Mouse (Mus musculus) forebrain, embryonic 14.5 days (tissue): Measurements from ENCODE around the gene Cyp3a16. TPM values are rescaled to one million over a fixed set of nuclear protein-coding genes. Genes with fewer than 3 reads are reported as not detected.
"Not testable (repeated sequence)": the region's sequence is repeated elsewhere in the genome, so short reads cannot be mapped to it uniquely, and the experiment has no call there.

Source experiments
- ATAC-seq: fragments of 200-750 bp; cut with Nextera tagmentation; 2 replicates; pipeline ENCODE4 v1.8.0; 2017; ENCODE audit warnings: mild to moderate bottlenecking, moderate library complexity
- DNase-seq: peaks from one replicate; pipeline ENCODE4 v3.0.0-alpha.2; 2015; ENCODE audit warnings: low spot score
- H3K27ac ChIP-seq: fragments of 300-500 bp; sonication (generic); 2 replicates; pipeline ENCODE4 v1.5.1; 2014; ENCODE audit warnings: low read depth, mild to moderate bottlenecking, control low read depth, low read length, moderate library complexity
- H3K27me3 ChIP-seq: fragments of 300-500 bp; sonication (generic); replicated peaks from 2 replicates; pipeline ENCODE4 v1.6.1; 2014; ENCODE audit warnings: low read length, control low read depth, mixed read lengths; ENCODE audit not compliant: control insufficient read depth, insufficient read depth
- H3K36me3 ChIP-seq: fragments of 300-500 bp; sonication (generic); 2 replicates; pipeline ENCODE4 v1.6.1; 2014; ENCODE audit warnings: low read length, control low read depth; ENCODE audit not compliant: control insufficient read depth, insufficient read depth
- H3K4me1 ChIP-seq: fragments of 300-500 bp; sonication (generic); 2 replicates; pipeline ENCODE4 v1.6.1; 2014; ENCODE audit warnings: antibody characterized with exemption, low read length, control low read depth; ENCODE audit not compliant: control insufficient read depth, insufficient read depth
- H3K4me2 ChIP-seq: fragments of 300-500 bp; sonication (generic); 2 replicates; pipeline ENCODE4 v1.6.1; 2014; ENCODE audit warnings: mild to moderate bottlenecking, control low read depth, low read length
- H3K4me3 ChIP-seq: fragments of 300-500 bp; sonication (generic); 2 replicates; pipeline ENCODE4 v1.5.1; 2014; ENCODE audit warnings: low read depth, low read length, control low read depth
- H3K9ac ChIP-seq: fragments of 300-500 bp; sonication (generic); 2 replicates; pipeline ENCODE4 v1.6.1; 2014; ENCODE audit warnings: mild to moderate bottlenecking, low read length, control low read depth, moderate library complexity
- H3K9me3 ChIP-seq: fragments of 300-500 bp; sonication (generic); replicated peaks from 2 replicates; pipeline ENCODE4 v1.6.1; 2016; ENCODE audit warnings: low read length, control low read depth, mixed read lengths; ENCODE audit not compliant: control insufficient read depth
- WGBS: fragments of 180-500 bp; shearing (Covaris S2); extraction: QIAGEN DNeasy Blood & Tissue Kit; methylation state at CpG from one replicate; pipeline ENCODE4 v1.1.7; 2014; 5-methylcytosine and 5-hydroxymethylcytosine counted together
- polyA plus RNA-seq: library from polyadenylated mRNA; unstranded; fragments of >200 nt; fragmentation: Nextera tagmentation; extraction: Ambion mirVana; gene quantifications from 2 replicates; pipeline ENCODE4 v1.2.1, GENCODE M21; 2014

Cyp3a16 gene
- polyA plus RNA-seq, result not detected in 2 replicates

- H3K9me3 ChIP-seq, H3K27me3 ChIP-seq, H3K4me1 ChIP-seq, H3K4me2 ChIP-seq, H3K9ac ChIP-seq, DNase-seq, H3K27ac ChIP-seq, H3K36me3 ChIP-seq, ATAC-seq, H3K4me3 ChIP-seq: not testable (repeated sequence)
- WGBS, result 70% methylated on average over 2 of the region's 2 CpGs
Observed at GRCm38 (mm10) chr5:145469623-145470022, at the start of gene Cyp3a16. Cyp3a16 (minus strand) TSS chr5:145469723.

GRCm38 (mm10) chr5:145490300-145490699 lies 20.8 kb upstream of the Cyp3a16 start:
- Histone ChIP-seq H3K27me3 (no peaks in the 10 kb centered on the region), H3K4me3 (no peak overlapping the region), H3K36me3 (no peaks in the 10 kb centered on the region), H3K27ac (no peak overlapping the region), H3K4me2 (no peak overlapping the region), H3K9ac (no peak overlapping the region), H3K9me3 (no peaks in the 10 kb centered on the region), H3K4me1 (no peaks in the 10 kb centered on the region)
- no CpG with 5 or more reads among the region's 6 CpGs for WGBS
- ATAC-seq, result no peak
- DNase-seq, result no peak

GRCm38 (mm10) chr5:145464304-145465088 lies 5.0 kb downstream of the Cyp3a16 start:
- Histone ChIP-seq H3K36me3 (no peaks in the 10 kb centered on the region), H3K4me3 (no peak overlapping the region), H3K27me3 (no peaks in the 10 kb centered on the region), H3K4me2 (no peak overlapping the region), H3K9me3 (no peaks in the 10 kb centered on the region; the same call in 1 of the 2 replicates), H3K27ac (no peak overlapping the region), H3K9ac (no peak overlapping the region), H3K4me1 (no peaks in the 10 kb centered on the region)
- no peak for DNase-seq
- whole genome bisulfite sequencing, result 65% methylated on average over 5 of the region's 5 CpGs
- ATAC-seq, result no peak

- Histone ChIP-seq H3K27me3 (no peaks in the 10 kb centered on the region), H3K4me1 (no peaks in the 10 kb centered on the region), H3K27ac (no peak overlapping the region), H3K4me3 (no peak overlapping the region), H3K36me3 (no peaks in the 10 kb centered on the region), H3K9ac (no peak overlapping the region), H3K4me2 (no peak overlapping the region), H3K9me3 (peaks cover 5% of the 10 kb centered on the region; the same call in 1 of the 2 replicates)
- no peak for DNase-seq
- no peak for ATAC-seq
- WGBS, result 81% methylated on average over 4 of the region's 4 CpGs
Observed at GRCm38 (mm10) chr5:145462321-145462720, 7.2 kb downstream of the Cyp3a16 start.

GRCm38 (mm10) chr5:145454389-145454788 lies 15.1 kb downstream of the Cyp3a16 start:
- peaks cover 11% of the 10 kb centered on the region; the same call in 1 of the 2 replicates for H3K9me3 ChIP-seq
- DNase-seq (no peak), ATAC-seq (no peak)
- no peaks in the 10 kb centered on the region for H3K27me3 ChIP-seq
- H3K4me1 ChIP-seq, result no peaks in the 10 kb centered on the region
- no peak overlapping the region for H3K9ac ChIP-seq
- H3K4me3 ChIP-seq, result no peak overlapping the region
- H3K4me2 ChIP-seq, result no peak overlapping the region
- no peaks in the 10 kb centered on the region for H3K36me3 ChIP-seq
- H3K27ac ChIP-seq, result no peak overlapping the region
- WGBS, result 83% methylated on average over 4 of the region's 4 CpGs

- peaks cover 9% of the 10 kb centered on the region; the same call in 1 of the 2 replicates for H3K9me3 ChIP-seq
- no peak overlapping the region for H3K4me3 ChIP-seq
- DNase-seq (no peak), ATAC-seq (no peak)
- no peaks in the 10 kb centered on the region for H3K36me3 ChIP-seq
- H3K27me3 ChIP-seq, result no peaks in the 10 kb centered on the region
- no peak overlapping the region for H3K27ac ChIP-seq
- H3K9ac ChIP-seq, result no peak overlapping the region
- WGBS, result 77% methylated on average over 1 of the region's 1 CpGs
- no peaks in the 10 kb centered on the region for H3K4me1 ChIP-seq
- no peak overlapping the region for H3K4me2 ChIP-seq
Observed at GRCm38 (mm10) chr5:145433688-145434087, 35.8 kb downstream of the Cyp3a16 start.

GRCm38 (mm10) chr5:145431004-145431403 lies 38.5 kb downstream of the Cyp3a16 start:
- no peak overlapping the region for H3K4me2 ChIP-seq
- H3K4me3 ChIP-seq, result no peak overlapping the region
- ATAC-seq (no peak), DNase-seq (no peak)
- no peaks in the 10 kb centered on the region for H3K27me3 ChIP-seq
- peaks cover 7% of the 10 kb centered on the region; the same call in 1 of the 2 replicates for H3K9me3 ChIP-seq
- H3K36me3 ChIP-seq, result no peaks in the 10 kb centered on the region
- H3K27ac ChIP-seq, result no peak overlapping the region
- no peak overlapping the region for H3K9ac ChIP-seq
- H3K4me1 ChIP-seq, result no peaks in the 10 kb centered on the region

GRCm38 (mm10) chr5:145422287-145422686 lies 47.2 kb downstream of the Cyp3a16 start:
- no peaks in the 10 kb centered on the region for H3K4me1 ChIP-seq
- H3K4me3 ChIP-seq, result no peak overlapping the region
- no peak overlapping the region for H3K4me2 ChIP-seq
- no peak for DNase-seq
- H3K27me3 ChIP-seq, result no peaks in the 10 kb centered on the region
- no peaks in the 10 kb centered on the region for H3K36me3 ChIP-seq
- WGBS, result 75% methylated on average over 1 of the region's 1 CpGs
- H3K9me3 ChIP-seq, result 0 out of 2 replicates have a peak, but pooled peaks cover 5% of the 10 kb centered on the region
- no peak for ATAC-seq
- no peak overlapping the region for H3K9ac ChIP-seq
- H3K27ac ChIP-seq, result no peak overlapping the region

- ATAC-seq, H3K4me2 ChIP-seq, H3K9ac ChIP-seq, H3K4me3 ChIP-seq, H3K4me1 ChIP-seq, H3K27me3 ChIP-seq, H3K27ac ChIP-seq, H3K36me3 ChIP-seq, DNase-seq: not testable (repeated sequence)
- H3K9me3 ChIP-seq, result peaks cover 23% of the 10 kb centered on the region; the same call in 1 of the 2 replicates
- 88% methylated on average over 9 of the region's 9 CpGs for WGBS
Observed at GRCm38 (mm10) chr5:145415416-145415815, 54.1 kb downstream of the Cyp3a16 start.
